Mouse (Mus musculus): ENCODE results near the gene Net1.

- TF ChIP-seq POLR2A (IDR thresholded peaks at IDR 0.05; ENCODE audit: insufficient read depth, low read depth, low read length) (no peak), CTCF (IDR thresholded peaks at IDR 0.05; ENCODE audit: insufficient read depth, low read depth, low read length) (no peak)
These were observed 55.0 kb downstream of the Net1 start for GRCm38 (mm10) chr13:3862922-3863580.

All from olfactory bulb, adult 2 months (tissue).